Mouse (Mus musculus) urinary bladder, postnatal 10 days (tissue): ENCODE data around the gene Snrnp27.

Source experiments
- DNase-seq: peaks from one replicate; pipeline ENCODE4 v3.0.0; 2022; ENCODE audit warnings: low spot score

Snrnp27 gene

GRCm38 (mm10) chr6:86665076-86665475 lies 19.2 kb downstream of the Snrnp27 start:
- DNase-seq, result no peak

- no peak for DNase-seq
Observed at GRCm38 (mm10) chr6:86660161-86660877, 24.0 kb downstream of the Snrnp27 start.

GRCm38 (mm10) chr6:86658501-86658900 lies 25.8 kb downstream of the Snrnp27 start:
- DNase-seq, result no peak

- no peak for DNase-seq
Observed at GRCm38 (mm10) chr6:86654270-86654916, 29.9 kb downstream of the Snrnp27 start.

- no peak for DNase-seq
Observed at GRCm38 (mm10) chr6:86653026-86653425, 31.3 kb downstream of the Snrnp27 start.

GRCm38 (mm10) chr6:86646143-86646542 lies 38.2 kb downstream of the Snrnp27 start:
- no peak for DNase-seq

GRCm38 (mm10) chr6:86645551-86645950 lies 38.8 kb downstream of the Snrnp27 start:
- DNase-seq, result no peak

GRCm38 (mm10) chr6:86644775-86645400 lies 39.4 kb downstream of the Snrnp27 start:
- DNase-seq, result no peak

- DNase-seq, result no peak
Observed at GRCm38 (mm10) chr6:86641716-86642115, 42.6 kb downstream of the Snrnp27 start.

GRCm38 (mm10) chr6:86640776-86641175 lies 43.5 kb downstream of the Snrnp27 start:
- no peak for DNase-seq

GRCm38 (mm10) chr6:86640161-86640560 lies 44.2 kb downstream of the Snrnp27 start:
- no peak for DNase-seq

- DNase-seq, result no peak
Observed at GRCm38 (mm10) chr6:86639180-86640160, 44.9 kb downstream of the Snrnp27 start.

GRCm38 (mm10) chr6:86638434-86638833 lies 45.9 kb downstream of the Snrnp27 start:
- DNase-seq, result no peak

GRCm38 (mm10) chr6:86637860-86638259 lies 46.5 kb downstream of the Snrnp27 start:
- no peak for DNase-seq

- no peak for DNase-seq
Observed at GRCm38 (mm10) chr6:86637171-86637835, 47.0 kb downstream of the Snrnp27 start.

- no peak for DNase-seq
Observed at GRCm38 (mm10) chr6:86636495-86636894, 47.8 kb downstream of the Snrnp27 start.

- no peak for DNase-seq
Observed at GRCm38 (mm10) chr6:86630141-86630540, 54.2 kb downstream of the Snrnp27 start.

- DNase-seq, result no peak
Observed at GRCm38 (mm10) chr6:86627946-86628345, 56.4 kb downstream of the Snrnp27 start, which contains the start of gene Asprv1. Asprv1 (plus strand) TSS chr6:86628164.
